Mouse (Mus musculus): ENCODE data around the gene Vash1.
A peak's percentile ranks its signal among the peaks of the same experiment; 100 is the strongest.

The Vash1 gene

GRCm38 (mm10) chr12:86719961-86720639 lies 41.6 kb downstream of the Vash1 start:
- DNase-seq (ENCODE audit: low read depth), result no peak

- no peak for DNase-seq (ENCODE audit: low read depth)
Measured at GRCm38 (mm10) chr12:86721453-86721852, 43.0 kb downstream of the Vash1 start.

- DNase-seq (ENCODE audit: low read depth), result peak; percentile 6
Measured at GRCm38 (mm10) chr12:86724300-86724699, 45.8 kb downstream of the Vash1 start.

- peak; percentile 61 for DNase-seq (ENCODE audit: low read depth)
Measured at GRCm38 (mm10) chr12:86725706-86726105, 47.2 kb downstream of the Vash1 start.

GRCm38 (mm10) chr12:86726120-86726640 lies 47.7 kb downstream of the Vash1 start, which contains the start of gene Angel1:
Angel1 (minus strand) TSS chr12:86726460.
- peak; percentile 99 for DNase-seq (ENCODE audit: low read depth)

- no peak for DNase-seq (ENCODE audit: low read depth)
Measured at GRCm38 (mm10) chr12:86734319-86734810, 55.9 kb downstream of the Vash1 start, which contains the start of gene Lrrc74a. Lrrc74a (plus strand) TSS chr12:86734369.

All from naive thymus-derived CD4-positive, alpha-beta T cell, adult 2 months (primary cell).